Mouse (Mus musculus): ENCODE results near the gene 1810037I17Rik. TPM values are rescaled to one million over a fixed set of nuclear protein-coding genes. Genes with fewer than 3 reads are reported as not detected.

The 1810037I17Rik gene
- polyA plus RNA-seq, 1 experiment from 2014 or later, result 110 TPM

- H3K4me3 ChIP-seq (ENCODE audit: low read length), result no peak overlapping the region
- no peaks in the 10 kb centered on the region; the same call in 1 of the 2 replicates for H3K4me1 ChIP-seq (ENCODE audit: control insufficient read depth, insufficient read depth, low read length)
- no peak overlapping the region for H3K4me2 ChIP-seq (ENCODE audit: low read depth, low read length)
- H3K9me3 ChIP-seq (replicated peaks; ENCODE audit: control insufficient read depth, low read length), result no peaks in the 10 kb centered on the region
- no peak overlapping the region for H3K27ac ChIP-seq (ENCODE audit: low read length)
- 88% methylated on average over 9 of the region's 9 CpGs for WGBS
- peaks cover 6% of the 10 kb centered on the region; the same call in 1 of the 2 replicates for H3K36me3 ChIP-seq (ENCODE audit: control insufficient read depth, insufficient read depth)
- H3K9ac ChIP-seq (ENCODE audit: low read length), result no peak overlapping the region
- ATAC-seq (replicated peaks; ENCODE audit: extremely low read depth, insufficient read depth, low FRiP score), result no peak
- H3K27me3 ChIP-seq (ENCODE audit: control insufficient read depth, insufficient read depth, low read length), result no peaks in the 10 kb centered on the region
Measured at GRCm38 (mm10) chr3:122968391-122968790, 44.4 kb downstream of the 1810037I17Rik start.

- Histone ChIP-seq H3K27ac (ENCODE audit: low read length) (no peak overlapping the region), H3K9me3 (replicated peaks; ENCODE audit: control insufficient read depth, low read length) (no peaks in the 10 kb centered on the region), H3K27me3 (ENCODE audit: control insufficient read depth, insufficient read depth, low read length) (no peaks in the 10 kb centered on the region), H3K4me1 (ENCODE audit: control insufficient read depth, insufficient read depth, low read length) (peaks cover 4% of the 10 kb centered on the region), H3K36me3 (ENCODE audit: control insufficient read depth, insufficient read depth) (peaks cover 6% of the 10 kb centered on the region; the same call in 1 of the 2 replicates), H3K9ac (ENCODE audit: low read length) (no peak overlapping the region), H3K4me2 (ENCODE audit: low read depth, low read length) (no peak overlapping the region), H3K4me3 (ENCODE audit: low read length) (no peak overlapping the region)
- 75% methylated on average over 3 of the region's 3 CpGs for WGBS
- ATAC-seq (replicated peaks; ENCODE audit: extremely low read depth, insufficient read depth, low FRiP score), result no peak
Measured at GRCm38 (mm10) chr3:122972126-122972822, 48.3 kb downstream of the 1810037I17Rik start.

- Histone ChIP-seq H3K27ac (ENCODE audit: low read length) (no peak overlapping the region), H3K4me2 (ENCODE audit: low read depth, low read length) (no peak overlapping the region), H3K27me3 (ENCODE audit: control insufficient read depth, insufficient read depth, low read length) (no peaks in the 10 kb centered on the region), H3K4me1 (ENCODE audit: control insufficient read depth, insufficient read depth, low read length) (peaks cover 4% of the 10 kb centered on the region), H3K9ac (ENCODE audit: low read length) (no peak overlapping the region), H3K36me3 (ENCODE audit: control insufficient read depth, insufficient read depth) (no peaks in the 10 kb centered on the region), H3K9me3 (replicated peaks; ENCODE audit: control insufficient read depth, low read length) (no peaks in the 10 kb centered on the region), H3K4me3 (ENCODE audit: low read length) (no peak overlapping the region)
- no peak for ATAC-seq (replicated peaks; ENCODE audit: extremely low read depth, insufficient read depth, low FRiP score)
- WGBS, result 74% methylated on average over 3 of the region's 3 CpGs
Measured at GRCm38 (mm10) chr3:122974833-122975232, 50.8 kb downstream of the 1810037I17Rik start.

- Histone ChIP-seq H3K4me2 (ENCODE audit: low read depth, low read length) (no peak overlapping the region), H3K27me3 (ENCODE audit: control insufficient read depth, insufficient read depth, low read length) (no peaks in the 10 kb centered on the region), H3K4me1 (ENCODE audit: control insufficient read depth, insufficient read depth, low read length) (peaks cover 4% of the 10 kb centered on the region), H3K4me3 (ENCODE audit: low read length) (no peak overlapping the region), H3K9ac (ENCODE audit: low read length) (no peak overlapping the region), H3K27ac (ENCODE audit: low read length) (no peak overlapping the region; the same call in 1 of the 2 replicates), H3K9me3 (replicated peaks; ENCODE audit: control insufficient read depth, low read length) (no peaks in the 10 kb centered on the region), H3K36me3 (ENCODE audit: control insufficient read depth, insufficient read depth) (no peaks in the 10 kb centered on the region)
- 67% methylated on average over 4 of the region's 4 CpGs for WGBS
- ATAC-seq (replicated peaks; ENCODE audit: extremely low read depth, insufficient read depth, low FRiP score), result no peak
Measured at GRCm38 (mm10) chr3:122975363-122975762, 51.4 kb downstream of the 1810037I17Rik start.

Other genes with a start within 250 kb of the 1810037I17Rik start
- 2.3 and 3.8 TPM in 2 replicates for gene Pde5a, start 195.3 kb upstream of the 1810037I17Rik start, polyA plus RNA-seq (2015; fragmentation: Nextera tagmentation; extraction: Ambion mirVana)
- gene Fabp2, start 29.1 kb upstream of the 1810037I17Rik start, polyA plus RNA-seq (2015; fragmentation: Nextera tagmentation; extraction: Ambion mirVana), result 5.6 TPM in 1 of 2 replicates, not detected in the other
- gene Gm10959, start 4.8 kb upstream of the 1810037I17Rik start, polyA plus RNA-seq (2015; fragmentation: Nextera tagmentation; extraction: Ambion mirVana), result not detected in 2 replicates
- gene Usp53, start 60.3 kb downstream of the 1810037I17Rik start, polyA plus RNA-seq (2015; fragmentation: Nextera tagmentation; extraction: Ambion mirVana), result 5.4 and 8.6 TPM in 2 replicates
- gene Myoz2, start 110.8 kb downstream of the 1810037I17Rik start, polyA plus RNA-seq (2015; fragmentation: Nextera tagmentation; extraction: Ambion mirVana), result 243 and 252 TPM in 2 replicates